Mouse (Mus musculus) forebrain, embryonic 14.5 days (tissue): Measurements from ENCODE around the gene Cers3. TPM values are rescaled to one million over a fixed set of nuclear protein-coding genes. Genes with fewer than 3 reads are reported as not detected.

Source experiments
- polyA plus RNA-seq: library from polyadenylated mRNA; unstranded; fragments of >200 nt; fragmentation: Nextera tagmentation; extraction: Ambion mirVana; gene quantifications from 2 replicates; pipeline ENCODE4 v1.2.1, GENCODE M21; 2014

The Cers3 gene
- polyA plus RNA-seq, 1 experiment from 2014 or later = 0.50 TPM

Other genes starting within 250 kb of the Cers3 start
- 10.1 and 13.0 TPM in 2 replicates for gene Asb7, start 53.9 kb upstream of the Cers3 start, polyA plus RNA-seq
- 24.4 and 26.4 TPM in 2 replicates for gene Lins1, start 53.6 kb upstream of the Cers3 start, polyA plus RNA-seq
- gene Adamts17, start 96.2 kb downstream of the Cers3 start, polyA plus RNA-seq = 2.1 and 2.2 TPM in 2 replicates